Mouse (Mus musculus): ENCODE data around the gene Lpar5.

The Lpar5 gene

DNA sequence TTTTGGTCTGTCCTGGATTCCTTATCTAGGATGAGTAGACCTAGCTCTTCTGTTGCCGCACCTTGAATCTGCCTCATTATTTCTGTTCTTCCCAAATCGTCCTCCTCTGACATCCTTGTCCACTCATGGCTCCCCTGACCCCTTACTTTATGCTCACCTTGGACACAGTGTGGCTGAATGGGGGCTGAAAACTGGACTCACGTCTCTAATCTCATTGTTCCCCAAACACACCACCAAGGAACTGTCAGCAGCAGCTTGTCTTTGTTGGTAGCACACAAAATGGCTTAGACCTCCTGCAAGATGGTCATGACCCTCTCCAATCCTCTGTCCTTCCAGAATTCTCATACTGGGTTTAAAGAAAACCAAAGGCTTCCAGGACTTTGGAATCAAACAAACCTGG, 20.2 kb downstream of the Lpar5 start:
- DNase-seq, result no peak

DNA sequence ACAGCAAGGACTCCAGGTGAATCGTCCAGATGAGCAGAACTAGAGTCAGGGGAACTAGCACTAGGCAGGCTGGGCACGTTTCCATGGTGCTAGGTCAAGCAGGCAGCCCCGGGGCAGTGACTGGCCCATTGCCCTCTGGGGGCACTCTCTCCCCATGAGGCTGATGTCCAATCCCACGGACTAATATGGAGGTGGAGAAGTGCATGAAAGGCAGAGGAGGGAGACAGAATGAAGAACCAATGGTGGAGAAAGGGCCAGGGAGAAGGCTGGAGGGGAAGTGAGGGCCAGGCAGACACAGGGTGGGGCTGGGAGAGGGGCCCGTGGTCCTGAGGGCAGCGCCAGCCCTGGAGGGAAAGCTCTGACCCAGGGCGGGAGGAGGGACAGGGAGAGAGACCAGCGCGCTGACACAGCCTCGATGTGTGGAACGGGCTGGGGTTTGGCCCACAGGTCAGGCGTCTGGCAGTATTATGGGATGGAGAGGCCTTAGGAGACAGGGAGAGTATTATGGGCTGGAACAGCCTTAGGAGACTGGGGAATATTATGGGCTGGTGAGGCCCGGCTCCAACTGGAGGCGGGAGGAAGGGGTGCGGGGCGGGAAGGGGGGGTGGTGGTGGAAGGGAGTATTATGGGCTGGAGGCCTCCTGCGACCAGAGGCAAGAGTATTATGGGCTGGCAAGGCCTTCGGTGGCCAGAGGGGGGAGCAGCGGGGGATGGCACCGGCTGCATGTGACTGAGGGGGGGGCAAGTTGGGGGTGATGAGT, 21.0 kb downstream of the Lpar5 start:
- peak; percentile 95 for DNase-seq

DNA sequence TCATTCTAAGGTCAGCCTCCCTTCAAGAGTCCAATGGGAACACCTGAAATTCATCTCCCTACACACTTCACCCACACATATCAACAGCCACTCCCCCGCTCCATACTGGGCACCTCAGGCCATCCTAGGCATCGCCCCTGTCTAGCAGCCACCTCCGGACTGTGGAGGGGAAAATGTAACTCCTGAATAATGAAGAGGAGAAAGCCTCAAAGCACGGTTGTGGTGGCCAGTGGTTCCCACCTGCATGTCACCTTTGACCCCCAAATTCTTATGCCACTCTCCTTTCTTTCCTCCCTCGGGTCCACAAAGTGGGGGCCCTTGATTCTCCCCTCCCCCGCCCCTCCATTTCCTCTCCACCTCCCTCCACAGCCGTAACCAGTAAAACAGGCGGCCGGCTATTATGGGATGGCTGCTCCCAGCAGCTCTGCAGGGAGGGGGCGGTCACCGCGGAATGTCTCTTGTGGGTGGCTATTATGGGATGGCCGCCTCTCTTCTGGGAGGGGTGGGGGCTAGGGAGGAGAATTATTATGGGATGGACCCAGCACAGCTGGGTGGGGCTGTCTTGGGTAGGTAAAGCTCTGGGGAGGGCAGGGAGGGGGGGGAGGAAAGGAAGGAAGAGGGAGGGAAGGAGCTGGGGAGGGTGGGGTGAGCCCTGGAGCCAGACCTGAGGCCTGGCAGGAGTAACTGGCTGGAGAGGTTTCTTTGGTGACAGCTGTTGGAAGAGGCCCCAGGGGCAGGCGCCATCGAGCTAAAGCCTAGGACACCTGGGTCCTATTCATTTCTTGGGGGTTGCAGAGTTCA, 22.0 kb downstream of the Lpar5 start:
- DNase-seq, result peak; percentile 87

DNA sequence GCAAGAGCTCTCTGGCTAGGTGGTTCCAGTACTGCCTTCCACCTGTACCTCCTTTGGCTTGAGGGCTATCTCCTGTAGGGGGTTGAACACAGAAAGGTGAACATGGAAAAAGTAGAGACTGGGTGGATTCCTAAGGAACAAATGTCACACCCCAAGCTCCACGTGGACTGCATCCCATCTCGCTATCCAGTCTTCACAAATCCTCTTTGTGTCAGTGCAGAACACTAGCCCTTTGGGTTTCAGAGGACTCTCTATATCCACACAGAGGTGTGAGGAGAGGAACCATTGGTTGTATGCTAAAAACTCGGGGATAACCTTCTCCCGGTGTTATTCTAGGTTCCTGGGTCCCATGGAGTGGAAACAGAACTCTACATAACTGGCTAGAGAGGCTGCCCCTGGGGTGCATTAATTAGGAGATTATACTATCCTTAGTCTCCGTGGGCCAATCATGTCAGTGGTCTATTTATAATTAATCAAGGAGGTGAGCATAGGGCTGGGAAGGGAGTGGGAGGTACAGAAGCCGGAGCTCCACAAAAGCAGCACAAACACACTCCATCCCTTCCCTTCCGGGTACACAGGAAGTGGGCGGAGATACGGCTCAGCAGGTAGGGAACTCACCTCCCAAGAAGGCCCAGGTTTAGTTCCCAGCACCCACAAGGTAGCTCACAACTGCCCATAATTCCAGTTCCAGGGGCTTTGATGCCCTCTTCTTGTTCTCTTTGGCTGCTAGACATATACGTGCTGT, 22.8 kb downstream of the Lpar5 start:
- DNase-seq, result no peak

DNA sequence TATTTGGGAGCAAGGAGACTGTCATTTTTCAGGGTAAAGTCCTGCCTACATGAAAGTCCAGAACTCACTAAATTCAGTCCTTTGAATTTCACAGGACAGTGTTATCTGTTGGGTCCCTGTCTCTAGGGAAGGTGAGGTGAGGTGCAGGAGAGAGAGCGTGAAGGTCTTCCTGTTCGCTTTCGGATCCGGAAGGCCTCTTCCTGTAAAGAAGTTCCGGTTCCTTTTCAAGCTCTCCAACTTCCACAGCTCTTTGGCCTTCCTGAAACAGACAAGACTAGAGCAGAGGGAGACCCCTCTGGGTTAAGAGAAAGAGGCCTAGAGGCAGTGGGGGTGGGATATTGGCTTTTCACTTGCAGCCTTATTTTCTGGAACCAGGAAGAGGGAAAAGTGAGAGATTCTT, 24.7 kb downstream of the Lpar5 start:
- DNase-seq, result no peak

DNA sequence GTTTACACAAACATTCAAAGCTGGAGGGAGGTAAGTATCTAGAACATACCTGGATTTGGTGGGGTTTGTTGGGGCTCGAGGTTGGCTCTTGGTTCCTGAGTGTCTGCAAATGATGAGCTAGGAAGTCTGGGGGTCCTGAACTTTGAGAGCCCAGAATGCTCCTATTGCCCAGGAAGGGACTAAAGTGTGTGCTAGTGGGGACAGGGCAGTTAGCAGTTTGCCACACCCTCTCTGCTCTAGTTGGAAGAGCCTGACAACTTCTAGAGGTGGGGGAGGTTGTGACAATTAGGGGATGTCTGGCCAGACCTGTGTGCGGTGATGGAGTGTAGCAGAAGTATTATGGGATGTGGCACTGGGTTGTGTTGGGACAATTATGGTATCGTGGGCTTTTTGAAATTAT, 27.1 kb downstream of the Lpar5 start:
- no peak for DNase-seq

DNA sequence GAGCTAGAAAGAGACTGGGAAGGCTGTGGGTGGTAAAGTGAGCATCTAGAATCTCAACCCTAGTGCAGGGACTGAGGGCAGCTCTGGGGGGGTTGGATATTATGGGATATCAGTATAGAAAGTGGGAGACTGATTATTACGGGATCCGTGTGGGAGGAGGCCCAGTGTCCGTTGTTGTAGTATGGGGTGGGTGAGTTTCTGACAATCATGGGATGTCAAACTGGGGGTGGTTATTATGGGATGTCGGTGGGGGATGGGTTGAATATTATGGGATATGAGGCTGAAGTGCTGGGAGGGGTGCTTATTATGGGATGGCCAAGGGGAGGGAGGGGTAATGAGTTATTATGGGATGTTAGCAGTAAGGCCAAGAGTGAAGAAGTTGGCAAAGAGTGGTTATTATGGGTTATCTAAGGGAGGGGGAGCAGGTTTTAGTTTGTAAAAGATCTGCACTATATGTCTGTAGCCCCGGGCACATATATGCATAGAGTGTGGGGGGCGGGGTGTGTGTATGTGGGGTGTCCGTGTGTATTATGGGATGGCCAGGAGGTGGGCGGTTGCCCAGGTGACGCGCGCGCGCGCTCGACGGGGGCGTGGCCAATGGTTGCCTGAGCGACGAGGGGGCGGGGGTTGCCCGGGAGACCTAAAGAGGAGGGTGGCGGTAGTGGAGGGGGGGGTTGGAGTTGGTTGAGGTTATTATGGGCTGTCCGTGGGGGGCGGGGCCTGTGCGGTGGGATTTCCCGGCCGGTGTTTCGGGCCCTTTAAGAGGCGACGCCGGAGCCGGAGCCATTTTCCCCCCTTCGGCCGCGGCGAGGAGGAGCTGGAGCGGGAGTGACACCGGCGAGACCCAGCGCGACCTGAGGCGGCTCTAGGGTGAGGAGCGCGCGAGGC, 27.9 kb downstream of the Lpar5 start, which contains the start of gene Chd4:
Gene Chd4, plus strand, starts transcription at position 591 of the 888 bp plus-strand sequence.
- peak; percentile 96 for DNase-seq

DNA sequence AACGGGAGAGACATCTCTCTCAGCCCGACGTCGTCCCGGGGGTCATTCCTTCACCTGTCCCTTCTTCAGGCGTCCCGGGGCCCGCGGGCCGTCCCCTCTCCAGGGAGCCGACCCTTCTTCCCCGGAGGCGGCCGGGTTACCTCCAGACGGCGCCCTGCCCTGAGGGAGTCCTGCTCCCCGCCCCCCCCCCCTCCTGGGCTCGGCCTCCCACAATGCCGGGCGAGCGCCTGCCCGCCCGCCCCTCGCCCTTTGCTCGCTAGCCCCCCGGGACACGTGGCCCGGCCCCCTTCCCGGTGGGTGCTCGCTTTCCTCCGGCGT, 28.5 kb downstream of the Lpar5 start:
- no peak for DNase-seq

DNA sequence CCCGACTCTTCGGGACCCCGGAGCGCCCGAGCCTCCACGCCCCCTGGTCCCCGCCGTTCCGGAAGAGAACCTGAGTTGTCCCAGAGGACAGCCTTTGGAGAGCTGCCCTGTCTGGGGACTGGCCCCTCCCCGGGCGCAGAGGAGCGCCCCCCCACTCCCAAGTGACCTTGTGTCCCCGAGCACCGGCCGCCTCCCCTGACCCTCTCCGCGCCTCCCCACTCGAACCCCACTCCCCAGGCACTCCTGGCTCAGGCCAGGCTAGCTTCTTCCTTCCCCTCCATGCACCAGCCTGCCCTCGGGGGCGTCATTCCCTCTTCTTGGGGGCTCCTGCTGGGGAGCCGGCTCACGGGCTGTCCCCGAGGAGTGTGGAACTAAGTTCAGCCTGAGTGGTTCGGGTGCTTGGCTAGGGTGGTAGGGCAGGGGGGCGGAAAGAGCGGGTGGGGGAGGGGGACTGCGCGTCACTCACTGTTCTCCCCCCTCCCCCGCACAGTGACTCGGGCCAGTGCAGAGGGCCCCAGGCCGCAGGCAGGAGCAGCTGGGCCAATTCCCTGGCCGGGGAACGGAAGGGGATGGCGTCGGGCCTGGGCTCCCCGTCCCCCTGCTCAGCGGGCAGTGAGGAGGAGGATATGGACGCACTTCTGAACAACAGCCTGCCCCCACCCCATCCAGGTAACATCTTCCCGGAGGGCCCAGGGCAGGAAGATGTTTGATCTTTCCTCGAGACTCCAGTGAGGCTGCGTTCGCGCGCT, 29.1 kb downstream of the Lpar5 start:
- DNase-seq, result peak; percentile 73

DNA sequence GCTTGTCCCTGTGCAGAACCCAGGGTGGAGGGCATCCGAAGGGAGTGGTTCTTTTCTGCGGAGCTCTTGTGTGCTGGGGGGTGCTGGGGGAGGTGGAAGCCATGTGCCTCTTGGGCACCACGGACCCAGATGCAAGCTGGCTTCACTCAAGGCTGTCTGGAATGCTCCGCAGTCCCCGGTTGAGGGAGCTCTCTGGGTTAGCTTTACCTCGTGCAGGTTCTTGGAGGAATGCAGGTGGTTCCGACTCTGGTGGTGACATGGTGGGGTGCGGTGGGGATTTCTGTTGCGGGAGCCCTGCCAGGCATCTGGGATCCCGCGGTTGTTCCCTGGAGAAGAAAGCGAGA, 29.6 kb downstream of the Lpar5 start:
- DNase-seq, result no peak

DNA sequence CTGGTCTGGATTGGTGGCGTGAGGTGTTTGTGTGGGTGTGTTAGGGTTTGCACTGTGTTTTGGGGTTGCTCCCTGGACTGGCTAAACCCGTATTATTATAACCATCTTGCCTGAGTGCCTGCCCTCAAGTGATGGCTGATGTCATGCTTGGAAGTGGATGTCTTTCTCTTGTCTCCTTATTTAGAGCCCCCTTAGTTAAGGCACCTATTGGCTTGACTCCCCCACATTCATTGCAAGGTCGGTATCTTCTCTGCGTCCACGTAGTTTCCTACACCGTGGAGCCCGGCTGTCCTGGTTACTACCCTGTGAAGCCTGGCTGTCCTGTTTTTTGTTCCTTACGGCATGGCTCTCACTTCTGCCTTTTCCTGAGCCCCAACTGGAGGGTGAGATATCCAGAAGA, 30.2 kb downstream of the Lpar5 start:
- DNase-seq, result no peak

DNA sequence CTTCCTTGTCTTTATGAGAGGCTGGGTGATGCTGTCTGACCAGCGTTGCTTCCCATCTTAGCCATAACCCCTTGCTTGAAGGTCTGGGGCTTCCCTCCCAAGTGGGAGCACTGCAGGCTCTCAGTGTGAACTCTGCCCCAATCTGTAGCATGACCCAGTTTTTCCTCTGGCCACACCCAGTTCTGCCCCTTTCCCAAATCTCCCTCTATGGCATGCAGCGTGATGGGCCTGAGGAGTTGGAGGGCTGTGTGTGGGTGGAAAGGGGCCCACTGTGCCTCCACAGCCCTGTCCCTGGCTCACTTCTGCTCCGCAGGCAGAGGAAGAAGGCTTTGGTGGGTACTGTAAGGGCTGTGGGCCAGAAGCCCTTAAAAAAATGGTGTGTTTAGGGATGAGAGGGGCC, 30.8 kb downstream of the Lpar5 start:
- no peak for DNase-seq

DNA sequence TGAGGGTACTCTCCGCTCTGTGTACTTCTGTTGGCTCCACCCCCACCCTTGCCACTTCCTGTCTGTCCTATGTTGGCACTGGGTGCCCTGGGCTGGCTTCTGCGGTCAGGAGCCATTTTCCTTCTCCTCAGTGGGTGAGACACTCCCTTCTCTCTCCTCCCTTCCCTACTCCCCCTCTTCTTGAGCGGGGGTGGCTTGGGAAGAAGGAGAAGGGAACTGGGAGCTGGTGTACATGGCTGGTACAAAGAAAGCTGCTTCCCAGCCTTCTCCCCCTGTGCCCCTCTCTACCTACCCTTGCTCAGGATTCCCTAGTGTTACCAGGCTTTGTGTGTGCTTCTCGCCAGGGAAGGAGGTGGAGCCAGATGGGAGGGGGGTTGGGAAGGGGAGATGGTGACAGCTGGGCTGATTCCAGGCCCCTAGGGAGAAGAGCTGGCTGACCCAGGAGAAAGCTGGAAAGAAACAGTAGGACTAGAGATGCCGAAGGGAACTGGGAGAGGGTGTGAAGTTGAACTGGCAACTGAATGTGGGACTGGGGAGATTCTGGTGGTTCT, 31.8 kb downstream of the Lpar5 start:
- DNase-seq, result no peak

DNA sequence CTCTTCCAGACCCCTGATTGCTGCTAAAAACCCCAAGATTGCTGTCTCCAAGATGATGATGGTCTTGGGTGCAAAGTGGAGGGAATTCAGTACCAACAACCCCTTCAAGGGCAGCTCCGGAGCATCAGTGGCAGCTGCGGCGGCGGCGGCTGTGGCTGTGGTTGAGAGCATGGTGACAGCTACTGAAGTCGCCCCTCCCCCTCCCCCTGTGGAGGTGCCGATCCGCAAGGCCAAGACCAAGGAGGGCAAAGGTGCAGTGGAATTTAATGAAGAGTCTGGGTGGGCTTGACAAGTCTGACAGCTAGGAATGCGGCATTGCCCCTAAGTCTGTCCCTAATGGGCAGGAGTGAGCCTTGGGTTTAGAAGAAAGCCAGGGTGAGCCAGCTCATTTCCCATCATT, 33.7 kb downstream of the Lpar5 start:
- no peak for DNase-seq

DNA sequence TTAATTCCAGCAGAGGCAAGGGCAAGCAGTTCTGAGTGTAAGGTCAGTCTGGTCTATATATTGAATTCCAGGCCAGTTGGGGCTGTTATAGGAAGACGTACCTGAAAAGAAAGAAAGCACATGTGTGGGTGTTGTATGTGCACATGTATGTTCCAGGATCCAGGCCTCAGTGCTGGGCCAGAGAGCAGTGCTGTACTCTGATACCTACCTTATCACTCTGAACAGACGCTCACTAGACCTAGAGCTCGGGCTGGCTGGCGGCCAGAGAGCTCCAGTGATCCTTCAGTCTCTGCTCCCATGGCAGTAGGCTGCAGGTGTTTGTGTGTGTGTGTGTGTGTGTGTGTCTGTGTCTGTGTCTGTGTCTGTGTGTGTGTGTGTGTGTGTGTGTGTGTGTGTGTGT, 36.5 kb downstream of the Lpar5 start:
- no peak for DNase-seq

DNA sequence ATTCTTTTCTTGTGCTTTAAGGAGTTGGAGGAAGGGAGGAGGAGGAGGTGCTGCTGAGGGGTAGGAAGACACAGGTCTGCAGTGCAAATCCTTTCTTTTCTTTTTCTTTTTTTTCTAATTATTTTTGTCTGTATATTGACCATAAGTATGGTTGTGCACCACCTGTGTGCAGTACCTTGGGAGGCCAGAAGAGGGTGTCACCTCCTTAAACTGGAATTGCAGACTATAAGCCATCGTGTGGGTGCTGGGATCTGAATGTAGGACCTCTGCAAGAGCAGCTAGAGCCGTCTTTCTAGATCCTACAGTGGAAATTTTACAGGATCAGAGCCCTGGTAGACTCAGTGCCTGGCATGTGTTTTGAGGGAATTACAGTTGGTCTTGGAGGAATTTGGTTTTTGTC, 40.0 kb downstream of the Lpar5 start:
- DNase-seq, result no peak

DNA sequence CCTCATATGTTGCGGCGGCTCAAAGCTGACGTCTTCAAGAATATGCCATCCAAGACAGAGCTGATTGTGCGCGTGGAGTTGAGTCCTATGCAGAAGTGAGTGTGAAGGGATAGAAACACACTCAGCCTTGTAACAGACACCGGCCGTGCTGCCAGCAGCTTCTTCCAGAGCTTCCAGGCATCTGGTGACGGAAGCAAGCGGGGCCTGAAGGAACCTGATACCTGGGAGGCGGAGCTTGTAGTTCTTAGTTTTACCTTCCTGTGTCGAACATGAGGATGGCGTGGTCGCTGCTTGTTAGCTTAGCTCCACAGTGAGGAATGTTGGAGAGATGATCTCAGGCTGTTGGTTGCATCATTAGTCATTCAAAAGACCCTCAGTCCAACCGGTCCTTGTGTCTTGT, 41.7 kb downstream of the Lpar5 start:
- DNase-seq, result no peak

DNA sequence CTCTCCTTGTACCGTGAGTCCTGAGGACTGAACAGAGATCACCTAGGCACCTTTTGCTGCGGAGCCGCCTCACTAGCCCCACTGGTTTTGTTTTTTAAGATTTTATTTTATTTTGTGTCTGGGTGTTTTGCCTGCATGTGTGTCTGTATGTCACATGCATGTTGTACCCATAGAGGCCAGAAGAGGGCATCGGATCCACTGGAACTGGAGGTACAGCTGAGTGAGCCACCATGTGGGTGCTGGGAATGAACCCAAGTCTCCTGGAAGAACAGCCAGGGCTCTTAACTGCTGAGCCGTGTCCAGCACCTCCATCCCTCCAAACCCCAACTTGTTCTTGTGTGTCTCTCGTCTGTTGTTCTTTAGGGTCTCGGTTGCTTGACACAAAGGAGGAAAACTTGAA, 43.2 kb downstream of the Lpar5 start:
- DNase-seq, result peak; percentile 60

DNA sequence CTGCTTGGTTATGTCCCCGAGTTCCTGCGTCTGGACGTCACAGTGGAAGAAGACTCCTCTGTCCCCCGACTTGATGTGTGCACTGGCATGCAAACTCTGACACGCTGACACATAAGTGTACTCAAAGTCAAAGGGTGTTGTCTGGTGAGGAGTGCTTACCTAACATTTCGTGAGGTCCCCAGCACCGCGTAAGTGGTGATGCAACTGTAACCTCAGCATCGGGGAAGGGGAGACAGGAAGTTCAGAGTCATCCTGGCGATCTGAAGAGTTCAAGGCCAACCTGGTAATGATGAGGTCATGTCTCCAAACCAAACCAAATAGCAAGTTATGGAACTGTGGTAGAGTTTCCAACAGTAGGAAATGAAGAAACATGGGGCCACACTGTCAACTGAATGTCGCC, 44.8 kb downstream of the Lpar5 start:
- DNase-seq, result no peak

DNA sequence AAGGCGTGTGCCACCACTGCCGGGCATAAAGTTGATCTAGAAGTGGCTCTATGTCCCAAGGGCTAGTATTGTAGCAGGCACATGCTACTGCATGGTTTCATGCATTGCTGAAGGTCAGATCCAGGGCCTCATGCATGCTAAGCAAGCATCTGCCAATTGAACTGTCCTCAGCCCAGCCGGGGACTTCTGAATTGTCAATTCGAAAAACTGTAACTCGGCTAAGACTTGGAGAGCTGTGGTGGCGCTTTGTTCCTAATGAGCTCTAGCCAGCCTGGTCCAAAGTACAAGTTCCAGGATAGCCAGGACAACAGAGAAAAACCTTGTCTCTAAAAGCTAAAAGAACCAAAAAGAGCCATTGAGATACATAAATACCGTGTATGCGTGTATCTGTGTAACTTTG, 51.7 kb downstream of the Lpar5 start:
- peak; percentile 74 for DNase-seq

DNA sequence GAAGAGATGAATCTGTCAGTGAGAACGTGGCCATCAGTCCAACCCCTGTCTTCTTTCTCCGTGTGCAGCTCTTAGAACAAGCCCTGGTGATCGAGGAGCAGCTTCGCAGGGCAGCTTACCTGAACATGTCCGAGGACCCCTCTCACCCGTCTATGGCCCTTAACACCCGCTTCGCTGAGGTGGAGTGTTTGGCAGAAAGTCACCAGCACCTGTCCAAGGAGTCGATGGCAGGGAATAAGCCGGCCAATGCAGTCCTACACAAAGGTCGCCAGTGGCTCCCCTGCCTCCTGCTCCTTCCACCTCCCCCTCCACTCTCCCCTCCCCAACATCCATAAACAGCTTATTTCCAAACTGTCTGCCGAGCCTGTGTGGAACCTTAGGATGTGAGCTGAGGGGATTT, 61.0 kb downstream of the Lpar5 start:
- DNase-seq, result no peak

Measured in kidney, adult 9 months (tissue).